Mouse (Mus musculus) stomach, embryonic 14.5 days (tissue): ENCODE data around the gene Borcs5. TPM values are rescaled to one million over a fixed set of nuclear protein-coding genes. Genes with fewer than 3 reads are reported as not detected.

Experiments
- ATAC-seq: fragments of 200-750 bp; cut with Nextera tagmentation; 2 replicates; pipeline ENCODE4 v1.8.0; 2017; ENCODE audit warnings: low read depth, moderate TSS enrichment; ENCODE audit not compliant: insufficient number of reproducible peaks, insufficient read depth, low FRiP score
- H3K27ac ChIP-seq: fragments of 300-500 bp; sonication (generic); 2 replicates; pipeline ENCODE4 v1.5.1; 2014; ENCODE audit warnings: mild to moderate bottlenecking, low read length, moderate library complexity, mixed read lengths
- H3K27me3 ChIP-seq: fragments of 300-500 bp; sonication (generic); 2 replicates; pipeline ENCODE4 v1.6.1; 2014; ENCODE audit warnings: low read length, control low read depth, mixed read lengths; ENCODE audit not compliant: control insufficient read depth, insufficient read depth
- H3K36me3 ChIP-seq: fragments of 300-500 bp; sonication (generic); 2 replicates; pipeline ENCODE4 v1.6.1; 2014; ENCODE audit warnings: mild to moderate bottlenecking, control low read depth, low read length, moderate library complexity, mixed read lengths; ENCODE audit not compliant: control insufficient read depth, insufficient read depth
- H3K4me1 ChIP-seq: fragments of 300-500 bp; sonication (generic); 2 replicates; pipeline ENCODE4 v1.6.1; 2014; ENCODE audit warnings: low read length, control low read depth, mixed read lengths; ENCODE audit not compliant: control insufficient read depth, insufficient read depth
- H3K4me2 ChIP-seq: fragments of 300-500 bp; sonication (generic); replicated peaks from 2 replicates; pipeline ENCODE4 v1.6.1; 2014; ENCODE audit warnings: low read depth, low read length, control low read depth
- H3K4me3 ChIP-seq: fragments of 300-500 bp; sonication (generic); 2 replicates; pipeline ENCODE4 v1.5.1; 2014; ENCODE audit warnings: low read depth, low read length, control low read depth
- H3K9ac ChIP-seq: fragments of 300-500 bp; sonication (generic); replicated peaks from 2 replicates; pipeline ENCODE4 v1.6.1; 2014; ENCODE audit warnings: low read depth, mild to moderate bottlenecking, control low read depth, low read length, moderate library complexity, mixed read lengths
- H3K9me3 ChIP-seq: fragments of 300-500 bp; sonication (generic); 2 replicates; pipeline ENCODE4 v1.6.1; 2016; ENCODE audit warnings: low read depth, low read length, control low read depth; ENCODE audit not compliant: control insufficient read depth
- WGBS: fragments of 180-500 bp; shearing (Covaris S2); extraction: QIAGEN DNeasy Blood & Tissue Kit; methylation state at CpG from one replicate; pipeline ENCODE4 v1.1.7; 2014; 5-methylcytosine and 5-hydroxymethylcytosine counted together
- polyA plus RNA-seq: library from polyadenylated mRNA; unstranded; fragments of >200 nt; fragmentation: Nextera tagmentation; extraction: Ambion mirVana; gene quantifications from 2 replicates; pipeline ENCODE4 v1.2.1, GENCODE M21; 2014

Borcs5 gene
- polyA plus RNA-seq, 1 experiment from 2014 or later = 21.1 TPM

GRCm38 (mm10) chr6:134648356-134648755, 9.0 kb downstream of the Borcs5 start:
- Histone ChIP-seq H3K4me3 (no peak overlapping the region), H3K27me3 (no peaks in the 10 kb centered on the region), H3K4me2 (no peak overlapping the region), H3K36me3 (no peaks in the 10 kb centered on the region), H3K9me3 (no peaks in the 10 kb centered on the region), H3K4me1 (peaks cover 6% of the 10 kb centered on the region; the same call in 1 of the 2 replicates), H3K27ac (no peak overlapping the region), H3K9ac (no peak overlapping the region)
- WGBS = 80% methylated on average over 5 of the region's 5 CpGs
- no peak for ATAC-seq

- no peak for ATAC-seq
- H3K9ac ChIP-seq = no peak overlapping the region
- no peaks in the 10 kb centered on the region for H3K4me1 ChIP-seq
- H3K36me3 ChIP-seq = no peaks in the 10 kb centered on the region
- H3K27me3 ChIP-seq = no peaks in the 10 kb centered on the region
- H3K4me3 ChIP-seq = no peak overlapping the region
- WGBS = 79% methylated on average over 4 of the region's 4 CpGs
- no peaks in the 10 kb centered on the region for H3K9me3 ChIP-seq
- H3K4me2 ChIP-seq = no peak overlapping the region
- H3K27ac ChIP-seq = no peak overlapping the region
These were observed 17.2 kb downstream of the Borcs5 start for GRCm38 (mm10) chr6:134656527-134656926.

GRCm38 (mm10) chr6:134659108-134659958, 20.0 kb downstream of the Borcs5 start:
- Histone ChIP-seq H3K36me3 (no peaks in the 10 kb centered on the region), H3K4me1 (no peaks in the 10 kb centered on the region), H3K27ac (no peak overlapping the region), H3K4me3 (no peak overlapping the region), H3K4me2 (no peak overlapping the region), H3K9ac (no peak overlapping the region), H3K27me3 (no peaks in the 10 kb centered on the region), H3K9me3 (no peaks in the 10 kb centered on the region)
- WGBS = 22% methylated on average over 9 of the region's 9 CpGs
- ATAC-seq = peak; percentile 83

- no peaks in the 10 kb centered on the region for H3K4me1 ChIP-seq
- no peak overlapping the region for H3K4me3 ChIP-seq
- no peaks in the 10 kb centered on the region for H3K36me3 ChIP-seq
- no peak overlapping the region for H3K4me2 ChIP-seq
- no peaks in the 10 kb centered on the region for H3K27me3 ChIP-seq
- 66% methylated on average over 8 of the region's 8 CpGs for WGBS
- peak; percentile 76 for ATAC-seq
- no peaks in the 10 kb centered on the region for H3K9me3 ChIP-seq
- H3K9ac ChIP-seq = no peak overlapping the region
- H3K27ac ChIP-seq = no peak overlapping the region
These were observed 21.6 kb downstream of the Borcs5 start for GRCm38 (mm10) chr6:134660714-134661406.

- H3K4me1 ChIP-seq = no peaks in the 10 kb centered on the region
- H3K36me3 ChIP-seq = no peaks in the 10 kb centered on the region
- H3K27me3 ChIP-seq = no peaks in the 10 kb centered on the region
- H3K9ac ChIP-seq = no peak overlapping the region
- H3K27ac ChIP-seq = no peak overlapping the region
- peak; percentile 57 for ATAC-seq
- H3K9me3 ChIP-seq = no peaks in the 10 kb centered on the region
- H3K4me3 ChIP-seq = no peak overlapping the region
- 56% methylated on average over 5 of the region's 5 CpGs for WGBS
- H3K4me2 ChIP-seq = no peak overlapping the region
These were observed 25.3 kb downstream of the Borcs5 start for GRCm38 (mm10) chr6:134664573-134664972.

GRCm38 (mm10) chr6:134665817-134666216, 26.5 kb downstream of the Borcs5 start:
- Histone ChIP-seq H3K4me1 (0 out of 2 replicates have a peak, but pooled peaks cover under 1% of the 10 kb centered on the region), H3K27ac (no peak overlapping the region), H3K4me2 (no peak overlapping the region), H3K9ac (no peak overlapping the region), H3K9me3 (no peaks in the 10 kb centered on the region), H3K4me3 (no peak overlapping the region), H3K27me3 (no peaks in the 10 kb centered on the region), H3K36me3 (no peaks in the 10 kb centered on the region)
- WGBS = 57% methylated on average over 9 of the region's 9 CpGs
- no peak for ATAC-seq

GRCm38 (mm10) chr6:134668519-134668918, 29.2 kb downstream of the Borcs5 start:
- ATAC-seq = no peak
- Histone ChIP-seq H3K4me1 (0 out of 2 replicates have a peak, but pooled peaks cover 6% of the 10 kb centered on the region), H3K4me3 (no peak overlapping the region), H3K9me3 (no peaks in the 10 kb centered on the region), H3K9ac (no peak overlapping the region), H3K27ac (no peak overlapping the region), H3K36me3 (no peaks in the 10 kb centered on the region), H3K27me3 (no peaks in the 10 kb centered on the region), H3K4me2 (no peak overlapping the region)
- WGBS = 87% methylated on average over 2 of the region's 2 CpGs

GRCm38 (mm10) chr6:134669179-134669865, 30.0 kb downstream of the Borcs5 start:
- Histone ChIP-seq H3K4me3 (no peak overlapping the region), H3K27ac (no peak overlapping the region), H3K4me1 (0 out of 2 replicates have a peak, but pooled peaks cover 6% of the 10 kb centered on the region), H3K4me2 (no peak overlapping the region), H3K9me3 (no peaks in the 10 kb centered on the region), H3K9ac (no peak overlapping the region), H3K36me3 (no peaks in the 10 kb centered on the region), H3K27me3 (no peaks in the 10 kb centered on the region)
- 74% methylated on average over 6 of the region's 6 CpGs for WGBS
- ATAC-seq = no peak
